In the genomic region with DNA sequence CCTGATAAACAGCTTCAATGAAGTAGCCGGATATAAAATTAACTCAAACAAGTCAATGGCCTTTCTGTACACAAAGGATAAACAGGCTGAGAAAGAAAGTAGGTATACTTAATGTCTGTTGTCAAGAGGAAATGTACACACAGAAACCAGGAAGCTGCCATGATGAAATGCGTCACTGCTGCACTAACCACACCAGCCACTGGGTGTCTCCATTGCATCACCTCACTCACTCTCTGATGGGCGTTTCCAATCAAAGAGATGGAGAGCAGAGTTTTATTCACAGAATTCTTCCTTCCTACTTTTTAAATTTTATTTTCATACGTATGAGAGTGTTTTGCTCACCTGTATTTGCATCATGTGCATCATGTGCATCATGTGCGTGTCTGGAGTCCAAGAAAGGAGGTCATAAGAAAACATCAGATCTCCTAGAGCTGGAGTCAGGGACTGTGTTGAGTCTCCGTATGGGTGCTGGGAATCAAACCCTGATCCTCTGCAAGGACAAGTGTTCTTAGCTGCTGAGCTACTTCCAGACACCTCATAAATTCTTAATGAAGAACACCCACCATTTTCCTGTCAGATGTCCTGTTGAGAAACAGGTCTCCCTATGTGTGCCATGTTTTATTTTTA, we compare ENCODE assay signal across 8 mouse cellular contexts. TPM values are rescaled to one million over a fixed set of nuclear protein-coding genes. Genes with fewer than 3 reads are reported as not detected.
A peak's percentile ranks its signal among the peaks of the same experiment; 100 is the strongest.
DNase-seq lines count a peak whose midpoint lies in the region; ATAC-seq and TF ChIP-seq lines count a peak whose summit lies in the region.

No protein-coding gene starts in this region.

- H3K79me2 ChIP-seq in MEL (ENCODE audit: control insufficient read depth, insufficient read depth, low read length, poor library complexity): no peaks in the 10 kb centered on the region

- peak; percentile 98 for TF ChIP-seq RAD21 in MEL (IDR thresholded peaks at IDR 0.05; ENCODE audit: low read depth, low read length)

- H3K9ac ChIP-seq in MEL (ENCODE audit: control insufficient read depth, low read depth, low read length, poor library complexity, severe bottlenecking): no peak overlapping the region
- H3K9ac ChIP-seq in lung, postnatal 0 days (replicated peaks; ENCODE audit: low read depth): no peak overlapping the region

- no peak overlapping the region for H3K4me3 ChIP-seq in MEL (ENCODE audit: control insufficient read depth in 1 of 2, insufficient read depth in 1 of 2, low read depth in 2 of 2, low read length in 2 of 2)
- H3K4me3 ChIP-seq in lung, postnatal 0 days (ENCODE audit: low read depth, low read length): no peak overlapping the region

- H3K27ac ChIP-seq in MEL (ENCODE audit: control insufficient read depth, low read depth, low read length): no peak overlapping the region
- no peak overlapping the region for H3K27ac ChIP-seq in lung, postnatal 0 days (ENCODE audit: low read length)

- H3K9me3 ChIP-seq in MEL (replicated peaks; ENCODE audit: insufficient read depth, low read length): no peaks in the 10 kb centered on the region
- no peaks in the 10 kb centered on the region for H3K9me3 ChIP-seq in lung, postnatal 0 days (ENCODE audit: low read length)

- whole genome bisulfite sequencing in lung, postnatal 0 days: 27% methylated on average over 6 of the region's 6 CpGs

- H3K4me1 ChIP-seq in MEL (ENCODE audit: control insufficient read depth in 1 of 2, insufficient read depth in 2 of 2, low read length in 2 of 2): peaks cover 3 to 8% of the 10 kb centered on the region in 2 experiments; a peak in 2 of 4 replicates
- no peaks in the 10 kb centered on the region for H3K4me1 ChIP-seq in lung, postnatal 0 days (ENCODE audit: insufficient read depth, low read depth, low read length)

- peak; percentile 85 to 94 (median 87) for TF ChIP-seq CTCF in MEL (IDR thresholded peaks at IDR 0.05 in 2 of 3, conservative IDR thresholded peaks at IDR 0.05 in 1 of 3; ENCODE audit: control insufficient read depth in 1 of 3, insufficient read depth in 1 of 3, low read depth in 2 of 3, low read length in 3 of 3, poor library complexity in 1 of 3, severe bottlenecking in 1 of 3)
- TF ChIP-seq CTCF in lung, postnatal 0 days (IDR thresholded peaks at IDR 0.05): peak; percentile 94

- peak; percentile 88 for DNase-seq in MEL (ENCODE audit: low read depth, low spot score)
- peak; percentile 86 for DNase-seq in brain, adult 2 months (ENCODE audit: low read depth, low spot score)
- peak; percentile 78 to 82 for DNase-seq in heart, postnatal 14 days
- DNase-seq in layer of hippocampus, adult 9-10 months (ENCODE audit: low spot score): peak; percentile 91
- DNase-seq in lung, postnatal 0 days (ENCODE audit: low spot score): peak; percentile 88
- DNase-seq in right cerebral cortex, adult 2 months (ENCODE audit: low spot score in 2 of 2): peak; percentile 86 to 90
- peak; percentile 67 for DNase-seq in urinary bladder, postnatal 25 days (ENCODE audit: low spot score)

- H3K27me3 ChIP-seq in MEL (ENCODE audit: control insufficient read depth in 1 of 2, insufficient read depth in 2 of 2, low read length in 2 of 2): no peaks in the 10 kb centered on the region
- no peaks in the 10 kb centered on the region for H3K27me3 ChIP-seq in lung, postnatal 0 days (replicated peaks; ENCODE audit: insufficient read depth, low read length)

- TF ChIP-seq POLR2A in MEL (IDR thresholded peaks at IDR 0.05; ENCODE audit: control insufficient read depth in 1 of 2, insufficient read depth in 1 of 2, low read depth in 1 of 2, low read length in 2 of 2, poor library complexity in 1 of 2): no peak

- peak; percentile 86 for ATAC-seq in erythroid progenitor cell, adult 5-6 weeks (replicated peaks; ENCODE audit: low FRiP score, poor library complexity, severe bottlenecking)
- peak; percentile 80 for ATAC-seq in lung, postnatal 0 days

- intact Hi-C loops in heart, postnatal 14 days (cut with DNase I): loop anchor here (1.0 to 10.0 kb wide), 3 partner anchors 142 to 1607 kb away; no protein-coding TSS in a partner anchor

- H3K36me3 ChIP-seq in MEL (ENCODE audit: control insufficient read depth in 1 of 2, insufficient read depth in 2 of 2, low read length in 2 of 2): peaks cover 0 to 7% of the 10 kb centered on the region in 2 experiments; a peak in 2 of 4 replicates
- no peaks in the 10 kb centered on the region for H3K36me3 ChIP-seq in lung, postnatal 0 days (ENCODE audit: insufficient read depth, low read length)

- no peak for TF ChIP-seq EP300 in MEL (IDR thresholded peaks at IDR 0.05; ENCODE audit: low read depth in 1 of 2, low read length in 2 of 2)
- TF ChIP-seq EP300 in lung, postnatal 0 days (IDR thresholded peaks at IDR 0.05): peak; percentile 42

- H3K4me2 ChIP-seq in lung, postnatal 0 days (replicated peaks; ENCODE audit: low read depth, low read length): no peak overlapping the region

TF ChIP-seq in MEL, 35 proteins besides CTCF, POLR2A, EP300 and RAD21:
- TF ChIP-seq SMC3 (IDR thresholded peaks at IDR 0.05; ENCODE audit: low read depth, low read length): peak; percentile 96
- peak; percentile 69 for TF ChIP-seq SIN3A (IDR thresholded peaks at IDR 0.05; ENCODE audit: low read length)
- TF ChIP-seq ELF1 (IDR thresholded peaks at IDR 0.05; ENCODE audit: low read depth, low read length): peak; percentile 75
- TF ChIP-seq ZNF384 (IDR thresholded peaks at IDR 0.05; ENCODE audit: low read depth, low read length): no peak
- TF ChIP-seq MYB (IDR thresholded peaks at IDR 0.05; ENCODE audit: low read depth, low read length): no peak
- no peak for TF ChIP-seq CHD1 (IDR thresholded peaks at IDR 0.05; ENCODE audit: low read depth, low read length)
- TF ChIP-seq RCOR1 (IDR thresholded peaks at IDR 0.05; ENCODE audit: low read depth, low read length): peak; percentile 11; the same call in 1 of the 2 replicates
- no peak for TF ChIP-seq NRF1 (IDR thresholded peaks at IDR 0.05; ENCODE audit: insufficient read depth, low read depth, low read length, poor library complexity, severe bottlenecking)
- peak; percentile 93 for TF ChIP-seq ZC3H11A (IDR thresholded peaks at IDR 0.05; ENCODE audit: low read depth, low read length)
- TF ChIP-seq HCFC1 (IDR thresholded peaks at IDR 0.05; ENCODE audit: low read depth, low read length): 0 out of 2 replicates have a peak, but pooled peaks have one; percentile 36
- peak; percentile 23; the same call in 1 of the 2 replicates for TF ChIP-seq ETS1 (IDR thresholded peaks at IDR 0.05; ENCODE audit: low read depth, low read length)

RNA-seq across cellular contexts. Expression of gene Herpud2, which starts 16.0 kb away (rescaled TPM):
- 4.3 and 5.5 TPM in 2 replicates for total RNA-seq in MEL (2012; rRNA removed)
- polyA plus RNA-seq in MEL (2012; ENCODE audit: insufficient read depth in 1 of 2, insufficient read length in 2 of 2, low read depth in 1 of 2, low replicate concordance in 2 of 2, missing spikeins in 1 of 2): 10 to 100 TPM in 1 of 2 experiments, not detected in 1; 17.2 TPM
- total RNA-seq in erythroid progenitor cell, adult 5-6 weeks (2015; ENCODE audit: low replicate concordance): 27.0 and 38.6 TPM in 2 replicates
- total RNA-seq in erythroid progenitor cell, adult 5-6 weeks (2017; ENCODE audit: low replicate concordance): 22.3 and 26.6 TPM in 2 replicates
- total RNA-seq in heart, postnatal 14 days (2021): 10 to 100 TPM; 35.7 to 39.8 TPM
- polyA plus RNA-seq in lung, postnatal 0 days (2015; fragmentation: Nextera tagmentation; extraction: Ambion mirVana): 36.2 and 39.3 TPM in 2 replicates
